Mouse (Mus musculus) embryonic fibroblast, embryonic 13.5 days (primary cell): ENCODE results near the gene Zbtb44. TPM values are rescaled to one million over a fixed set of nuclear protein-coding genes. Genes with fewer than 3 reads are reported as not detected.

Experiments
- H3K27ac ChIP-seq: 2 replicates; pipeline ENCODE4 v1.5.1; 2012; ENCODE audit warnings: low read length, control low read depth, inconsistent platforms; ENCODE audit not compliant: insufficient read depth
- H3K4me1 ChIP-seq: 2 replicates; pipeline ENCODE4 v1.6.1; 2011; ENCODE audit warnings: low read length; ENCODE audit not compliant: control insufficient read depth, insufficient read depth
- H3K4me3 ChIP-seq: 2 replicates; pipeline ENCODE4 v1.5.1; 2011; ENCODE audit warnings: mild to moderate bottlenecking, control low read depth, low read length; ENCODE audit not compliant: insufficient read depth
- CTCF ChIP-seq: IDR thresholded peaks from 2 replicates; pipeline ENCODE4 v1.5.1; 2011; ENCODE audit warnings: mild to moderate bottlenecking, control low read depth, low read length, moderate library complexity, borderline replicate concordance; ENCODE audit not compliant: insufficient read depth
- POLR2A ChIP-seq: IDR thresholded peaks from 2 replicates; pipeline ENCODE4 v1.6.1; 2011; ENCODE audit warnings: low read depth, mild to moderate bottlenecking, control low read depth, low read length, moderate library complexity
- polyA plus RNA-seq: library from polyadenylated mRNA; stranded (reverse); fragments of >200 nt; gene quantifications from 2 replicates; pipeline ENCODE4 v1.2.4, GENCODE M21; 2011; ENCODE audit warnings: low read depth; ENCODE audit not compliant: missing spikeins, insufficient read length

The Zbtb44 gene
- polyA plus RNA-seq, 1 experiment = 21.1 TPM

- TF ChIP-seq POLR2A (no peak), CTCF (no peak)
Measured at GRCm38 (mm10) chr9:31092833-31093195, 62.4 kb downstream of the Zbtb44 start.

GRCm38 (mm10) chr9:31097088-31098082 is 66.9 kb downstream of the Zbtb44 start:
- H3K4me3 ChIP-seq = no peak overlapping the region
- H3K4me1 ChIP-seq = no peaks in the 10 kb centered on the region
- H3K27ac ChIP-seq = no peak overlapping the region
- no peak for TF ChIP-seq POLR2A
- TF ChIP-seq CTCF = no peak

More at GRCm38 (mm10) chr9:31092833-31093195, 62.4 kb downstream of the Zbtb44 start:
- Histone ChIP-seq H3K27ac (no peak overlapping the region), H3K4me1 (no peaks in the 10 kb centered on the region), H3K4me3 (no peak overlapping the region)

GRCm38 (mm10) chr9:31098118-31098517 is 67.7 kb downstream of the Zbtb44 start:
- Histone ChIP-seq H3K4me3 (no peak overlapping the region), H3K4me1 (no peaks in the 10 kb centered on the region), H3K27ac (no peak overlapping the region)
- TF ChIP-seq CTCF = no peak
- no peak for TF ChIP-seq POLR2A

GRCm38 (mm10) chr9:31108464-31108863 is 78.0 kb downstream of the Zbtb44 start:
- no peak for TF ChIP-seq POLR2A
- TF ChIP-seq CTCF = no peak
- Histone ChIP-seq H3K4me3 (no peak overlapping the region), H3K27ac (no peak overlapping the region), H3K4me1 (no peaks in the 10 kb centered on the region)

- no peak overlapping the region for H3K4me3 ChIP-seq
- TF ChIP-seq POLR2A (no peak), CTCF (no peak)
Measured at GRCm38 (mm10) chr9:31115586-31115985, 85.1 kb downstream of the Zbtb44 start.

GRCm38 (mm10) chr9:31117088-31117487 is 86.6 kb downstream of the Zbtb44 start:
- TF ChIP-seq CTCF (no peak), POLR2A (no peak)
- H3K4me1 ChIP-seq = no peaks in the 10 kb centered on the region
- no peak overlapping the region for H3K4me3 ChIP-seq
- no peak overlapping the region for H3K27ac ChIP-seq

More at GRCm38 (mm10) chr9:31115586-31115985, 85.1 kb downstream of the Zbtb44 start:
- no peaks in the 10 kb centered on the region for H3K4me1 ChIP-seq
- H3K27ac ChIP-seq = no peak overlapping the region

- no peak overlapping the region for H3K27ac ChIP-seq
- no peaks in the 10 kb centered on the region for H3K4me1 ChIP-seq
- no peak for TF ChIP-seq CTCF
- H3K4me3 ChIP-seq = no peak overlapping the region
Measured at GRCm38 (mm10) chr9:31117488-31117887, 87.0 kb downstream of the Zbtb44 start.

GRCm38 (mm10) chr9:31118520-31119298 is 88.3 kb downstream of the Zbtb44 start:
- Histone ChIP-seq H3K4me3 (no peak overlapping the region), H3K27ac (no peak overlapping the region), H3K4me1 (no peaks in the 10 kb centered on the region)
- TF ChIP-seq CTCF (no peak), POLR2A (no peak)

- H3K27ac ChIP-seq = no peak overlapping the region
- H3K4me3 ChIP-seq = no peak overlapping the region
- no peaks in the 10 kb centered on the region for H3K4me1 ChIP-seq
- no peak for TF ChIP-seq POLR2A
- no peak for TF ChIP-seq CTCF
Measured at GRCm38 (mm10) chr9:31119405-31119804, 89.0 kb downstream of the Zbtb44 start.
